Mouse (Mus musculus): Measurements from ENCODE around the gene Pxmp4. TPM values are rescaled to one million over a fixed set of nuclear protein-coding genes. Genes with fewer than 3 reads are reported as not detected.
A peak's percentile ranks its signal among the peaks of the same experiment; 100 is the strongest.

Pxmp4 gene
- polyA plus RNA-seq, 1 experiment, result 118 TPM

DNA sequence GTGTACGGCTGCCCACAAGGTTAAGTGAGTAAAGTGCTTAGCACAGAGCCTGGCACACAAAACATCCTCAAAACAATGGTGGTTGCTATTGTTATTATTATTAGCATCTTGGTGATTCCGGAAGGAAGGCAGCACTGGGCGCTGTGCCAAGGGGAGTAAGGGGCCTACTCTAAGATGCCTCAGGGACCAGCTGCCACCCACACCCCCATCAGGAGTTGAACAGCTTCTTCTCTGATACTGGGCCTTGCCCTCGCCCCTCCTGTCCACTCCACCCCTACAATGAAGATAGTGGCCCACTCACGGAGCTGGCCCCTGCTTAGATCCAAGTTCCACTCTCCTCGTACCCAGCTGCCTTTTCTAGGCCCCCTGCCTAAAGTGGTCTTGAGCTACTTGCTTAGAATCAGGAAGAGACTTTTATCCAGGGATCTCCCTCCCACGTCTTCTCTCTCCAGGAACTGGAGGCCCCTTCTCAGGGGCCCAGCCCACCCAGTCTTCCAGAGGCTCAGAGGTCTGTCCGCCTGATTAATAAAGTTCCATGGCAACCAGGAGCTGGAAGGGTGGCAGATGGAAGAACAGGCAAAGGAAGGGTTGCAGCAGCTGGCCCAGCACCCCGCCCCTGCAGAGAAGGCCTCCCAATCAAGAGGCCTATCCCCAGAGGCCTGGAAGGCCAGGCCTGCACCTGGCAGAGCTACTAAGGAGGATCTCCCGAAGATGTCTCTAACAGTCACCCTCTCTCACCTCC, 35.0 kb downstream of the Pxmp4 start:
- no peak for TF ChIP-seq CTCF (conservative IDR thresholded peaks at IDR 0.05; ENCODE audit: insufficient read depth, insufficient read length, low read depth, low read length)
- no peak for TF ChIP-seq POLR2A (IDR thresholded peaks at IDR 0.05; ENCODE audit: low read depth, low read length)
- Histone ChIP-seq H3K27ac (ENCODE audit: insufficient read depth, low read depth, low read length) (no peak overlapping the region), H3K4me1 (ENCODE audit: control insufficient read depth, insufficient read depth, low read length) (no peaks in the 10 kb centered on the region; the same call in 1 of the 2 replicates), H3K27me3 (replicated peaks; ENCODE audit: control insufficient read depth, insufficient read depth, low read length) (no peaks in the 10 kb centered on the region), H3K4me3 (ENCODE audit: insufficient read depth, low read depth, low read length) (no peak overlapping the region), H3K36me3 (ENCODE audit: control insufficient read depth, insufficient read depth, low read length) (no peaks in the 10 kb centered on the region)
- 59% methylated on average over 10 of the region's 10 CpGs for WGBS
- no peak for DNase-seq

DNA sequence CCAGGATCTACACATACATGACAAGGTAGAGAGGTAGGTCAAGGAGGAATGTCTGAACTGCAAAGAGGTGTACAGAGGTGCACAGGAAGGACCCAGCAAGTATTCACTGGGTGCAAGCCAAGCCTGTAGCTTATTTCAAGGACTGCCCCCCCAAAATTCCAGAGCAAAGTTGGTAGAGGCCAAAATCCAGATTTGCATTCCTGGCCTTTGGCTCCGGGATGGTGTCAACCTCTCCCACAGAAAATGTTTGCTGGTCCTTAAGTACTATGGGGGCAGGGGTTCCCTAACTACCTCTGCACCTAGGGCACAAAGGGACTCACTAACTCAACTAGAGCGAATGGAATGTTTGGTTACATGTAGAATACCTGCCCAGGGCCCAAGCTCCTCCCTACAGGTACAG, 35.7 kb downstream of the Pxmp4 start:
- H3K36me3 ChIP-seq (ENCODE audit: control insufficient read depth, insufficient read depth, low read length), result no peaks in the 10 kb centered on the region
- H3K4me3 ChIP-seq (ENCODE audit: insufficient read depth, low read depth, low read length), result no peak overlapping the region
- no peaks in the 10 kb centered on the region; the same call in 1 of the 2 replicates for H3K4me1 ChIP-seq (ENCODE audit: control insufficient read depth, insufficient read depth, low read length)
- TF ChIP-seq POLR2A (IDR thresholded peaks at IDR 0.05; ENCODE audit: low read depth, low read length), result no peak
- TF ChIP-seq CTCF (conservative IDR thresholded peaks at IDR 0.05; ENCODE audit: insufficient read depth, insufficient read length, low read depth, low read length), result no peak
- WGBS, result 48% methylated on average over 2 of the region's 2 CpGs
- no peak for DNase-seq
- no peak overlapping the region for H3K27ac ChIP-seq (ENCODE audit: insufficient read depth, low read depth, low read length)
- H3K27me3 ChIP-seq (replicated peaks; ENCODE audit: control insufficient read depth, insufficient read depth, low read length), result no peaks in the 10 kb centered on the region

GRCm38 (mm10) chr2:154566641-154567040, 36.9 kb downstream of the Pxmp4 start:
- Histone ChIP-seq H3K36me3 (ENCODE audit: control insufficient read depth, insufficient read depth, low read length) (no peaks in the 10 kb centered on the region), H3K27ac (ENCODE audit: insufficient read depth, low read depth, low read length) (peak overlapping the region; percentile 48; the same call in 1 of the 2 replicates), H3K4me1 (ENCODE audit: control insufficient read depth, insufficient read depth, low read length) (no peaks in the 10 kb centered on the region; the same call in 1 of the 2 replicates), H3K4me3 (ENCODE audit: insufficient read depth, low read depth, low read length) (no peak overlapping the region), H3K27me3 (replicated peaks; ENCODE audit: control insufficient read depth, insufficient read depth, low read length) (no peaks in the 10 kb centered on the region)
- DNase-seq, result peak; percentile 65
- TF ChIP-seq POLR2A (IDR thresholded peaks at IDR 0.05; ENCODE audit: low read depth, low read length), result no peak
- TF ChIP-seq CTCF (conservative IDR thresholded peaks at IDR 0.05; ENCODE audit: insufficient read depth, insufficient read length, low read depth, low read length), result no peak
- WGBS, result 47% methylated on average over 8 of the region's 8 CpGs

- H3K4me3 ChIP-seq (ENCODE audit: insufficient read depth, low read depth, low read length), result no peak overlapping the region
- WGBS, result 95% methylated on average over 3 of the region's 3 CpGs
- no peak for TF ChIP-seq POLR2A (IDR thresholded peaks at IDR 0.05; ENCODE audit: low read depth, low read length)
- no peak for TF ChIP-seq CTCF (conservative IDR thresholded peaks at IDR 0.05; ENCODE audit: insufficient read depth, insufficient read length, low read depth, low read length)
- H3K27ac ChIP-seq (ENCODE audit: insufficient read depth, low read depth, low read length), result no peak overlapping the region
- no peaks in the 10 kb centered on the region; the same call in 1 of the 2 replicates for H3K4me1 ChIP-seq (ENCODE audit: control insufficient read depth, insufficient read depth, low read length)
- no peaks in the 10 kb centered on the region for H3K36me3 ChIP-seq (ENCODE audit: control insufficient read depth, insufficient read depth, low read length)
- no peak for DNase-seq
- no peaks in the 10 kb centered on the region for H3K27me3 ChIP-seq (replicated peaks; ENCODE audit: control insufficient read depth, insufficient read depth, low read length)
Observed at GRCm38 (mm10) chr2:154565562-154565961, 37.9 kb downstream of the Pxmp4 start.

DNA sequence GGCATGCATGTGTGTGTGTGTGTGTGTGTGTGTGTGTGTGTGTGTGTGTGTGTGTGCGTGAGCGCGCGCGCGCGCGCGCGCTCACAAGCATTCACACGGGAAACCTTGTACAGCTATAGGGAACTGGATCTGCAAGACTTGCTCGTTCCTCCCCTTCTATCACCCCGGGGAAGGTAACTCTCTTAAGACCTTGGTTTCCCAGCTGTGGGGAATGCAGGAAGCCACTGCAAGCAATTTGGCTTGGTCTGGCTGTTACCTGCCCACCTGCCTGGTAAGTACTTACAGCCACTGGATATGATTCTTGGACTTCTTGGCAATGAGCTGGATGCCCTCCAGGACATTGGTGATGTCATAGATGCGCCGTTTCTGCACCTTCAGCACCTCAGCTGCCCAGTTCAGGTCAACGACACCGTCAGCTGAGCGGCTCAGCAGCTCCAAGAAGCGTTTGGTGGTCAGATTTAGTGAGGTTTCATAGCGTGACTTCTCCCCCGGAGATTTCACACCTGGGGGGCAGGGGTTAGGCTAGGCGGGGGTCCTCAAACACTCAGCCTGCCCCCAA, 39.8 kb downstream of the Pxmp4 start:
- peak; percentile 86 for DNase-seq
- WGBS, result 79% methylated on average over 22 of the region's 22 CpGs
- TF ChIP-seq CTCF (conservative IDR thresholded peaks at IDR 0.05; ENCODE audit: insufficient read depth, insufficient read length, low read depth, low read length) (no peak), POLR2A (IDR thresholded peaks at IDR 0.05; ENCODE audit: low read depth, low read length) (no peak)
- Histone ChIP-seq H3K27ac (ENCODE audit: insufficient read depth, low read depth, low read length) (peak overlapping the region; percentile 68; the same call in 1 of the 2 replicates), H3K4me3 (ENCODE audit: insufficient read depth, low read depth, low read length) (no peak overlapping the region), H3K36me3 (ENCODE audit: control insufficient read depth, insufficient read depth, low read length) (no peaks in the 10 kb centered on the region), H3K27me3 (replicated peaks; ENCODE audit: control insufficient read depth, insufficient read depth, low read length) (no peaks in the 10 kb centered on the region), H3K4me1 (ENCODE audit: control insufficient read depth, insufficient read depth, low read length) (no peaks in the 10 kb centered on the region; the same call in 1 of the 2 replicates)

DNA sequence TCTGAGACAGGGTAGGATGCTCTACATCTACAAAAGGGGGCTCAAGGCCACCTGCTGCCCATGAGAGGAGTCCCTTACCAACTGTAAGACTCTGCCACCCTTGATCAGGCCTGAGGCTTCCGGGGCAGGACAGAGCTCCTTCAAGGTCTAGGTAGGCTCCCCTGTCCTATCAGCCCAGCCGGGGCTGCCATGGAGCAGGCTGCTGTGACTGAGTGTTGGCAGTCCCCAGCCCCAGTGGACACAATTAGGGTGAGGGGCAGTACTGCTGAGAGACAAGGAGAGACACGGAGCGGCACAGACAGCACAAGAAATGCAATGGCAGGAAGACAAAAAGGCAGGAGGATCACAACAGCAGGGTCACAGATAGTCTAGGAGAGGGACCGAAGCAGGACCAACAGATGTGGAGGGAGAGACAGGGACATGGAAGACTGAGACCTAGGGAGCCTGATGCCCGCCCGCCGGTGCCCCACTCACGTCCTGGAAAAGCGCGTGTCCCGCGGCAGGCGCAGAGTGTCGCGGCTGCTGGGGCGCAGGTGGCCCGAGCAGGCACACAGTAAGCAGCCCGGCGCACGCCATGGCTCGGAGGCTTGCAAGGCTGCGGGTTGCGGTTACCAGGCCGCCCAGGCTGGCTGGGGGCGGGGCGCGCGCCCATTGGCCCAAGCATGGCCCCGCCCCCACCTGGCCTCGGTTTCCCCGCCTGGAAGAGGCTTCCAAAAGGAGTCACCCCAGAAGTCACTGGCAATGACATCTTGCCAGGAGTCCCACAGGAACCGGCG, 45.1 kb downstream of the Pxmp4 start, which contains the start of gene Necab3:
Gene Necab3 (minus strand): TSS at position 627 of the 776 bp plus-strand sequence.
- WGBS, result 20% methylated on average over 34 of the region's 34 CpGs

More for the DNA sequence above, 45.1 kb downstream of the Pxmp4 start, which contains the start of gene Necab3:
- H3K27ac ChIP-seq (ENCODE audit: insufficient read depth, low read depth, low read length), result no peak within 1 kb of the TSS
- TF ChIP-seq POLR2A (IDR thresholded peaks at IDR 0.05; ENCODE audit: low read depth, low read length) (no peak), CTCF (conservative IDR thresholded peaks at IDR 0.05; ENCODE audit: insufficient read depth, insufficient read length, low read depth, low read length) (no peak)
- no peaks in the 10 kb centered on the region for H3K36me3 ChIP-seq (ENCODE audit: control insufficient read depth, insufficient read depth, low read length)
- H3K27me3 ChIP-seq (replicated peaks; ENCODE audit: control insufficient read depth, insufficient read depth, low read length), result no peaks in the 10 kb centered on the region
- no peaks in the 10 kb centered on the region for H3K4me1 ChIP-seq (ENCODE audit: control insufficient read depth, insufficient read depth, low read length)
- DNase-seq, result no peak
- 0 out of 2 replicates have a peak within 1 kb of the TSS, but pooled peaks have one; percentile 4 for H3K4me3 ChIP-seq (ENCODE audit: insufficient read depth, low read depth, low read length)
